Mouse (Mus musculus): ENCODE measurements around the gene Pheta2. TPM values are rescaled to one million over a fixed set of nuclear protein-coding genes. Genes with fewer than 3 reads are reported as not detected.
"Not testable (repeated sequence)": the region's sequence is repeated elsewhere in the genome, so short reads cannot be mapped to it uniquely, and the experiment has no call there.

Gene Pheta2
- polyA plus RNA-seq, 1 experiment from 2014 or later = 1.1 TPM

GRCm38 (mm10) chr15:82382441-82382840 lies 43.7 kb downstream of the Pheta2 start:
- Histone ChIP-seq H3K36me3 (ENCODE audit: control insufficient read depth, insufficient read depth, low read length) (no peaks in the 10 kb centered on the region), H3K9ac (ENCODE audit: low read depth, low read length) (no peak overlapping the region), H3K4me2 (ENCODE audit: low read length) (no peak overlapping the region), H3K27ac (ENCODE audit: low read length) (no peak overlapping the region), H3K27me3 (ENCODE audit: control insufficient read depth, insufficient read depth, low read depth, low read length) (no peaks in the 10 kb centered on the region), H3K4me3 (ENCODE audit: low read depth, low read length) (no peak overlapping the region), H3K9me3 (replicated peaks; ENCODE audit: control insufficient read depth, low read length, poor library complexity, severe bottlenecking) (no peaks in the 10 kb centered on the region), H3K4me1 (ENCODE audit: control insufficient read depth, insufficient read depth, low read length) (peaks cover 3% of the 10 kb centered on the region; the same call in 1 of the 2 replicates)
- 95% methylated on average over 2 of the region's 2 CpGs for WGBS
- no peak for ATAC-seq

- Histone ChIP-seq H3K9me3 (replicated peaks; ENCODE audit: control insufficient read depth, low read length, poor library complexity, severe bottlenecking) (no peaks in the 10 kb centered on the region), H3K4me2 (ENCODE audit: low read length) (no peak overlapping the region), H3K4me1 (ENCODE audit: control insufficient read depth, insufficient read depth, low read length) (peaks cover 3% of the 10 kb centered on the region; the same call in 1 of the 2 replicates), H3K4me3 (ENCODE audit: low read depth, low read length) (no peak overlapping the region), H3K27me3 (ENCODE audit: control insufficient read depth, insufficient read depth, low read depth, low read length) (no peaks in the 10 kb centered on the region), H3K27ac (ENCODE audit: low read length) (no peak overlapping the region), H3K36me3 (ENCODE audit: control insufficient read depth, insufficient read depth, low read length) (no peaks in the 10 kb centered on the region), H3K9ac (ENCODE audit: low read depth, low read length) (no peak overlapping the region)
- 91% methylated on average over 2 of the region's 2 CpGs for WGBS
- no peak for ATAC-seq
Observed at GRCm38 (mm10) chr15:82385729-82386128, 47.0 kb downstream of the Pheta2 start.

- not testable (repeated sequence) for H3K36me3 ChIP-seq (ENCODE audit: control insufficient read depth, insufficient read depth, low read length); H3K4me2 ChIP-seq (ENCODE audit: low read length); H3K27me3 ChIP-seq (ENCODE audit: control insufficient read depth, insufficient read depth, low read depth, low read length); H3K9me3 ChIP-seq (replicated peaks; ENCODE audit: control insufficient read depth, low read length, poor library complexity, severe bottlenecking); ATAC-seq; H3K27ac ChIP-seq (ENCODE audit: low read length); H3K4me3 ChIP-seq (ENCODE audit: low read depth, low read length); H3K9ac ChIP-seq (ENCODE audit: low read depth, low read length); H3K4me1 ChIP-seq (ENCODE audit: control insufficient read depth, insufficient read depth, low read length)
- WGBS = 95% methylated on average over 10 of the region's 10 CpGs
Observed at GRCm38 (mm10) chr15:82389916-82390315, 51.2 kb downstream of the Pheta2 start.

- H3K27ac ChIP-seq (ENCODE audit: low read length); H3K4me2 ChIP-seq (ENCODE audit: low read length); H3K9ac ChIP-seq (ENCODE audit: low read depth, low read length); ATAC-seq; H3K4me1 ChIP-seq (ENCODE audit: control insufficient read depth, insufficient read depth, low read length); H3K27me3 ChIP-seq (ENCODE audit: control insufficient read depth, insufficient read depth, low read depth, low read length); H3K36me3 ChIP-seq (ENCODE audit: control insufficient read depth, insufficient read depth, low read length); H3K4me3 ChIP-seq (ENCODE audit: low read depth, low read length); H3K9me3 ChIP-seq (replicated peaks; ENCODE audit: control insufficient read depth, low read length, poor library complexity, severe bottlenecking): not testable (repeated sequence)
- WGBS = 98% methylated on average over 2 of the region's 2 CpGs
Observed at GRCm38 (mm10) chr15:82393922-82394321, 55.2 kb downstream of the Pheta2 start, which contains the start of gene Cyp2d11. Gene Cyp2d11 (minus strand): TSS chr15:82394022.

Small RNA genes within 50 kb of the gene (microRNA-seq; reads per million reads assigned to microRNA genes)
- not detected for gene Mir7684

Other genes with a start within 250 kb of the Pheta2 start
- 10.5 and 11.3 TPM in 2 replicates for gene Ccdc134, start 211.0 kb upstream of the Pheta2 start, polyA plus RNA-seq (2015; fragmentation: Nextera tagmentation; extraction: Ambion mirVana)
- gene Srebf2, start 191.8 kb upstream of the Pheta2 start, polyA plus RNA-seq (2015; fragmentation: Nextera tagmentation; extraction: Ambion mirVana) = 194 and 218 TPM in 2 replicates
- 0.77 and 1.0 TPM in 2 replicates for gene Shisa8, start 126.1 kb upstream of the Pheta2 start, polyA plus RNA-seq (2015; fragmentation: Nextera tagmentation; extraction: Ambion mirVana)
- gene Tnfrsf13c, start 114.6 kb upstream of the Pheta2 start, polyA plus RNA-seq (2015; fragmentation: Nextera tagmentation; extraction: Ambion mirVana) = 0.14 TPM in 1 of 2 replicates, not detected in the other
- gene Cenpm, start 94.2 kb upstream of the Pheta2 start, polyA plus RNA-seq (2015; fragmentation: Nextera tagmentation; extraction: Ambion mirVana) = 12.7 and 13.9 TPM in 2 replicates
- gene 1500009C09Rik, start 86.5 kb upstream of the Pheta2 start, polyA plus RNA-seq (2015; fragmentation: Nextera tagmentation; extraction: Ambion mirVana) = 21.0 and 21.7 TPM in 2 replicates
- 406 and 437 TPM in 2 replicates for gene Sept3, start 64.0 kb upstream of the Pheta2 start, polyA plus RNA-seq (2015; fragmentation: Nextera tagmentation; extraction: Ambion mirVana)
- 0.25 TPM in 1 of 2 replicates, not detected in the other for gene Wbp2nl, start 40.0 kb upstream of the Pheta2 start, polyA plus RNA-seq (2015; fragmentation: Nextera tagmentation; extraction: Ambion mirVana)
- gene Naga, start within 50 bp of the Pheta2 start, polyA plus RNA-seq (2015; fragmentation: Nextera tagmentation; extraction: Ambion mirVana) = 23.8 and 28.0 TPM in 2 replicates
- gene Smdt1, start within 50 bp of the Pheta2 start, polyA plus RNA-seq (2015; fragmentation: Nextera tagmentation; extraction: Ambion mirVana) = 300 and 320 TPM in 2 replicates
- gene Ndufa6, start 15.4 kb downstream of the Pheta2 start, polyA plus RNA-seq (2015; fragmentation: Nextera tagmentation; extraction: Ambion mirVana) = 321 and 346 TPM in 2 replicates
- 1.2 and 1.5 TPM in 2 replicates for gene Cyp2d22, start 41.3 kb downstream of the Pheta2 start, polyA plus RNA-seq (2015; fragmentation: Nextera tagmentation; extraction: Ambion mirVana)
- not detected in 2 replicates for gene Cyp2d11, start 55.1 kb downstream of the Pheta2 start, polyA plus RNA-seq (2015; fragmentation: Nextera tagmentation; extraction: Ambion mirVana)
- not detected in 2 replicates for gene Cyp2d10, start 68.3 kb downstream of the Pheta2 start, polyA plus RNA-seq (2015; fragmentation: Nextera tagmentation; extraction: Ambion mirVana)
- not detected in 2 replicates for gene Cyp2d9, start 94.5 kb downstream of the Pheta2 start, polyA plus RNA-seq (2015; fragmentation: Nextera tagmentation; extraction: Ambion mirVana)
- gene Cyp2d12, start 216.1 kb downstream of the Pheta2 start, polyA plus RNA-seq (2015; fragmentation: Nextera tagmentation; extraction: Ambion mirVana) = not detected in 2 replicates

Data from midbrain, embryonic 16.5 days (tissue).